Mouse (Mus musculus) hindbrain, embryonic 13.5 days (tissue): ENCODE measurements at regions not wholly inside any gene's neighbourhood (a gene's known extent, or its start where the extent isn't known, plus 50 kb on each side); places are given as distances from the start of the nearest gene placed in this dataset.
A peak's percentile ranks its signal among the peaks of the same experiment; 100 is the strongest.

Source experiments
- ATAC-seq: fragments of 200-750 bp; cut with Nextera tagmentation; 2 replicates; pipeline ENCODE4 v1.8.0; 2017; ENCODE audit warnings: moderate TSS enrichment; ENCODE audit not compliant: low FRiP score
- H3K27ac ChIP-seq: fragments of 300-500 bp; sonication (generic); 2 replicates; pipeline ENCODE4 v1.5.1; 2015; ENCODE audit warnings: inconsistent platforms, mild to moderate bottlenecking, moderate library complexity
- H3K27me3 ChIP-seq: fragments of 300-500 bp; sonication (generic); 2 replicates; pipeline ENCODE4 v1.6.1; 2015; ENCODE audit warnings: mild to moderate bottlenecking, inconsistent platforms
- H3K36me3 ChIP-seq: fragments of 300-500 bp; sonication (generic); 2 replicates; pipeline ENCODE4 v1.6.1; 2015; ENCODE audit warnings: mild to moderate bottlenecking, inconsistent platforms
- H3K4me1 ChIP-seq: fragments of 300-500 bp; sonication (generic); replicated peaks from 2 replicates; pipeline ENCODE4 v1.6.1; 2015; ENCODE audit warnings: inconsistent platforms
- H3K4me2 ChIP-seq: fragments of 300-500 bp; sonication (generic); 2 replicates; pipeline ENCODE4 v1.6.1; 2015; ENCODE audit warnings: inconsistent platforms, mild to moderate bottlenecking, moderate library complexity
- H3K4me3 ChIP-seq: fragments of 300-500 bp; sonication (generic); 2 replicates; pipeline ENCODE4 v1.5.1; 2015; ENCODE audit warnings: mild to moderate bottlenecking, inconsistent platforms
- H3K9ac ChIP-seq: fragments of 300-500 bp; sonication (generic); 2 replicates; pipeline ENCODE4 v1.6.1; 2015; ENCODE audit warnings: mild to moderate bottlenecking, inconsistent platforms
- H3K9me3 ChIP-seq: fragments of 300-500 bp; sonication (generic); 2 replicates; pipeline ENCODE4 v1.6.1; 2016; ENCODE audit warnings: inconsistent platforms
- WGBS: fragments of 180-500 bp; shearing (Covaris S2); methylation state at CpG from one replicate; pipeline ENCODE4 v1.1.7; 2015; 5-methylcytosine and 5-hydroxymethylcytosine counted together

DNA sequence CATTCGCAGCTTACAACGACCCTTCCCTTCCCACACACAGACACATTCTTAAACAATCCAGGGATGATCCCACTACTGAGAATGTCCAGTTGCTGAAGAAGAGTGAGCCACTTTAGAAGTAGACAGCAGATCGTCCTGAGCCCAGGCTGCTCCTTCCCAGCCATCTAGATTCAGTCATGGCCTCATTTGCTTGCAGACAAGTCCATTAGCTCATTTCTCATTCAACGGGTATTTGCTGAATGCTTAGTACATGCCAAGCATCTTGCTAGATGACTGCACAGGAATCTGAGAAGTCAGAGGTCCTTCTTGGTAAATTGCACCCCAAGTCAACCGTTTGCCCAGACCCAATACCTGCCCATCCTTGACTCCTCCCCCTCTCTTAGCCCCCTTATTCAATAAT lies 57.8 kb downstream of the Ier5 start:
- no peak overlapping the region for H3K9ac ChIP-seq
- WGBS = 64% methylated on average over 5 of the region's 5 CpGs
- H3K9me3 ChIP-seq = no peaks in the 10 kb centered on the region
- H3K27me3 ChIP-seq = no peaks in the 10 kb centered on the region
- no peak overlapping the region for H3K27ac ChIP-seq
- H3K4me3 ChIP-seq = no peak overlapping the region
- H3K4me2 ChIP-seq = no peak overlapping the region
- no peaks in the 10 kb centered on the region for H3K36me3 ChIP-seq
- H3K4me1 ChIP-seq = peaks cover 5% of the 10 kb centered on the region
- ATAC-seq = no peak

DNA sequence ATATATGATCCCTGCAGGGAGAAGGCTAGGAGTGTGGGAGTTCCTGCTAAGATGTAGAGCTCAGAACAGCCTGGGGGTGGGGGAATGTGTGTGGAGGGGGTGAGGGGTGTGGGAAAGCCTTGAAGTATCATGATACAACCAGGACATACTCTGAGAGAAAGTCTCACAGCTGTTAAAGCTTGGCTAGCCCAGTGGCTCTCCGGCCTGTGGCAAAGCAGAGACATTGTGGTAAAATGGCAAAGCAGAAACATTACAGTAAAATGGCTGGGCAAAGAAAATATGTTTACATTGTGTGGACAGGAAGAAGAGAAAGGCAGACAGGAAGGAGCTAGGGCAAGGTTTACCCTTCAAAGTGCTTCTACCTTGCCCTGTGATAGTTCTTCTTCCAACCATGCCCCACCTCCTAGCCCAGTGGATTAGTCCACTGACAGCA lies 58.5 kb downstream of the Ier5 start:
- H3K9me3 ChIP-seq = no peaks in the 10 kb centered on the region
- H3K4me2 ChIP-seq = no peak overlapping the region
- H3K4me3 ChIP-seq = no peak overlapping the region
- no peak for ATAC-seq
- no peaks in the 10 kb centered on the region for H3K27me3 ChIP-seq
- H3K4me1 ChIP-seq = peaks cover 5% of the 10 kb centered on the region
- H3K9ac ChIP-seq = no peak overlapping the region
- no peaks in the 10 kb centered on the region for H3K36me3 ChIP-seq
- 74% methylated on average over 1 of the region's 1 CpGs for WGBS
- H3K27ac ChIP-seq = 0 out of 2 replicates have a peak overlapping the region, but pooled peaks have one; percentile 35

DNA sequence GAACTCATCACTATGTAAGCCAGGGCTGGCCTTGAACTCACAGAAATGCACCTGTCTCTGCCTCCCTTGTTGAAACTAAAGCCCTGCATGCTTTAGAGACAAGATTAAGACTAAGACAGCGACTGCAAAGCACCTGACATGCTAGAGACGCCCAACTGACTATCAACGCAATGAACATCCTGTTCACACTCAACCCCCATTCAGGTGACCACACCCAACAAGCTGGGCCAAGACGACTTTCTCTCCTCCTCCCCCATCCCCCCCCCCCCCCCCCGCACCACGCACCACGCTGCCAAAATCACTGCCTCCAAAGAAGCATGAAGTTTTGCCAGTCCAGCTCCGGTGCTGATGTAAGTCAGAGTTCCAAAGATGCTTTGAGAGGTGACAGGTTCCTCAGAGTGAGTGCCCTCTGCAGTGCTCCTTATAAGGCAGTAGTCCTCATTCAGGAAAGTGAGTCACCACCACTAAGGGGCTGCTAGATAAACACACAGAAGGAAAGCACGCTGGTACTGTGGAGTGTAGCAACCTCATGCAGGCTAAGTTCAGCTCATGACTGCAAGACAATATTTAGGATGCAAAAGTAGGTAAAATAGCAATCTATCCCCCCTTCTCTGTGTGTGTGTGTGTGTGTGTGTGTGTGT lies 59.2 kb downstream of the Ier5 start:
- WGBS = 52% methylated on average over 7 of the region's 9 CpGs
- no peak overlapping the region for H3K4me2 ChIP-seq
- ATAC-seq = no peak
- H3K36me3 ChIP-seq = no peaks in the 10 kb centered on the region
- no peak overlapping the region for H3K9ac ChIP-seq
- H3K9me3 ChIP-seq = no peaks in the 10 kb centered on the region
- no peaks in the 10 kb centered on the region for H3K27me3 ChIP-seq
- peaks cover 5% of the 10 kb centered on the region for H3K4me1 ChIP-seq
- H3K4me3 ChIP-seq = no peak overlapping the region
- no peak overlapping the region for H3K27ac ChIP-seq

DNA sequence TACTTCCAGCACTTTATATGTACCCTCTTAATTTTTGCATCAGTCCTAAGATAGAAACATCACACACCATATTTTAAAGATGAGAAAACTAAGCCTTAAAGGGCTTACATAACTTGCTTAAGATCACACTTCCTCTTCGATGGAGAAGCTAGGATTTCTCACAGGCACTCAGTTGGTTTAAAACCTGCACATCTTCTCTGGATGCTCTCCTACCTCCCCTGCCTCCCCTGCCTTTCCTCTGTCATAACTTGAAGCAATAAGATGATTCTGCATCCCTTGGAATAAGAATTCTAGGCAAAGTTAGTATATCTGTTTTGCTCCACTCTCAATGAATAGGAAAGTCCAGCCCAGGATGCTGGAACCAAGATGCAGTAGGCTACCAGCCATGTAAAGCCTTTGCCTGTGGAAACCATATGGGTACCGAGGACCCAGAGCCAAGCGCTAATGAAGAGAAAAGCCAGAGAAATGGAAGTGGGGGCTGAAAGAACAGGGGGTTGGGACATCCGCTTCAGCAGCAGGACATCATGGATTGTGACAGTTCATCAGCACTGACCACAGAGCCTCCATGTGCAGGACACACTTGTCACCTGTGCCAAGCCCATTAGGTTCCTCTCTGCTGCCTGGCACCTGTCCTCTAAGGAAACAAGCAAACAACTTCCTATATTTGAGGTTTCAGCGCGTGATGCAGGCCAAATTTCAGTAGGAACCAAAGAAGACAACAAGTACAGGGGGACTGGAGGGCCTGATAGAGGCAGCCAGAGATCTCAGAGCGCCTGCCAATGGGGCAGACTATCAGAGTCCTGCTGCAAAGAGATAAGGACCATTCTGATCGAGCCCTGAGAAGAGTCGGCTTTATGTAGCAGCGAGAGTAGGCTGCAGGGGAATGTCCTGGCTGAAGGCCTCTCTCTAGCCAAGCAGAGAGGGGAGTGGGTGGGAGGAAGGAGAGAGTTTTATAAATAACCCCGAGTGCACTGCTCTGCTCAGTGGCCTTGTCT lies 60.5 kb downstream of the Ier5 start:
- H3K9me3 ChIP-seq = no peaks in the 10 kb centered on the region
- peaks cover 5% of the 10 kb centered on the region for H3K4me1 ChIP-seq
- H3K27ac ChIP-seq = no peak overlapping the region
- 76% methylated on average over 11 of the region's 11 CpGs for WGBS
- ATAC-seq = no peak
- H3K9ac ChIP-seq = no peak overlapping the region
- H3K4me3 ChIP-seq = no peak overlapping the region
- no peak overlapping the region for H3K4me2 ChIP-seq
- H3K36me3 ChIP-seq = no peaks in the 10 kb centered on the region
- no peaks in the 10 kb centered on the region for H3K27me3 ChIP-seq

DNA sequence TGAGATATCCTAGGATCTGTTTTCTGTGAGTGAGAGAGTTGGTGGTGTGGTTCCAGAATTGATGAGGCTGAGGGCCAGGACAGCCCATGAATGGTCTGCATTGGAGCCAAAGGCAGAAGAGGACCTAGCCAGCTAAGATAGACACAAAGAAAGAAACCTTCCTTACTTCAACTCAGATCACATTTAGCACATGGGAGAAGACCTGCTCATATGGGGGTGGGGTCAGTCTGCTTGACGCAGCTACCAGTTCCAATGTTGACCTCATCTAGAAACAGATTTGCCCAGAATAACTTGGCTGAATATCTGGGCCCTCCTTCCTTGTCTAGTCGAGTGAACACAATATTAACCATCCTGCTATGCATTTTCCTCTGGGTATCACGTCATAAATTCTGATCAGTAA lies 62.0 kb downstream of the Ier5 start:
- no peaks in the 10 kb centered on the region for H3K27me3 ChIP-seq
- H3K9me3 ChIP-seq = no peaks in the 10 kb centered on the region
- no peak overlapping the region for H3K4me2 ChIP-seq
- no peak overlapping the region for H3K4me3 ChIP-seq
- H3K4me1 ChIP-seq = peaks cover 5% of the 10 kb centered on the region
- 92% methylated on average over 3 of the region's 3 CpGs for WGBS
- no peak overlapping the region for H3K27ac ChIP-seq
- H3K9ac ChIP-seq = no peak overlapping the region
- H3K36me3 ChIP-seq = no peaks in the 10 kb centered on the region
- no peak for ATAC-seq

DNA sequence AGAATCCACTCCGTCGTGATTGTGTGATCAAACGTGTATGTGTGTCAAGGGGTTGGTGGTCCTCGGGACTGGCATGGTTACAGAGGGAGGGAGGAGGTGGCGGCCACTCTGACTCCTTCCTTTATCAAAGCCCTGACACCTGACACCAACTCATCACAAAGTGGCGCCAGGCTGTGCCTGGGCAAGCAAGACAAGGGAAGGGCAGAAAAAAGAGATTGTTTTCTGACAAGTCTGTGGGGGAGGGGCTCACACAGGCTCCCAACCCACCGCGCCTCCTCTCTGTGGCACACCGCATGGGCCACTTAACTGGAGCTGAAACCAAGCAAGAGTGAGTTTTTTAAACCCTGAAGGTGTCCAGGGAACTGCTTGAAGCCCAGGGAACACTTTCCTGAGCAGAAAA lies 68.5 kb downstream of the Ier5 start:
- 12% methylated on average over 9 of the region's 9 CpGs for WGBS
- no peak overlapping the region for H3K9ac ChIP-seq

DNA sequence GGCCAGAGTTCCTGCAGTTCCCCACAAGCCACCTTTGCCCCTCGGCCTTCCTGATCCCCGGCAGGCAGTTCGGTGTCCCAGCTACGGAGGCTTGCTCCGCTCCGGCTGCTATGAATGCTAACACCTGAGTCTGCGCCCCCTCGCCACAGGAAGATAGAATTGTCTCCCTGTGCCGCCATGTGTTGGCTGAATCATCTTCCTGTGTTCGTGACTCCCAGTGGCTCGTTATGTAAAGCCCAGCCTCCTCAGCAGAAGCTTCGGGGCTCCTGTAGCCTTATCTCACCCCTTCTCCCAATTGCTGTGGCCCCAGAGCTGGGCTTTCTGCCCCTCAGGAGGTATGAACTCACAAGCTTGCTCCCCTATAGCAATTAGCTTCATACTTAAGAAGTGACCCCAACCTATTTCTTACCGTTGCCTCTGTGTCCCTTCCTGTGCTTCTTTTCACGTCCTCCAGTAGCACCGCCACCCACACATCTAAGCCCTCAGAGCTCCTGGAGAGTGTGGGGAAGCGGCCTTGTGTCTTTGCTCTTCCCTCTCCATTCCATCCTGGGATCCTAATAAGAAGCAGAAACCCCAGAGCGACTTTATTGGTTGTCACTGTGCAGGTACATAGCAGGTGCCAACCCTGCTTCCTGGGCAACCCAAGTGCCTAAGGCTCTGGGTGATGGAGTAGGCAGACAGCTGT lies 70.1 kb downstream of the Ier5 start:
- peaks cover 5% of the 10 kb centered on the region; the same call in 1 of the 2 replicates for H3K27me3 ChIP-seq
- H3K27ac ChIP-seq = no peak overlapping the region
- no peak for ATAC-seq
- WGBS = 70% methylated on average over 17 of the region's 17 CpGs
- 0 out of 2 replicates have a peak overlapping the region, but pooled peaks have one; percentile 10 for H3K4me2 ChIP-seq
- no peak overlapping the region for H3K9ac ChIP-seq
- no peak overlapping the region for H3K4me3 ChIP-seq
- no peaks in the 10 kb centered on the region for H3K36me3 ChIP-seq
- H3K4me1 ChIP-seq = peaks cover 23% of the 10 kb centered on the region
- no peaks in the 10 kb centered on the region for H3K9me3 ChIP-seq

More for the DNA sequence above, 68.5 kb downstream of the Ier5 start:
- peaks cover 19% of the 10 kb centered on the region for H3K4me1 ChIP-seq
- H3K4me2 ChIP-seq = no peak overlapping the region
- no peak overlapping the region for H3K4me3 ChIP-seq
- H3K9me3 ChIP-seq = no peaks in the 10 kb centered on the region
- no peaks in the 10 kb centered on the region for H3K36me3 ChIP-seq
- H3K27ac ChIP-seq = no peak overlapping the region
- peaks cover 5% of the 10 kb centered on the region; the same call in 1 of the 2 replicates for H3K27me3 ChIP-seq
- ATAC-seq = no peak

DNA sequence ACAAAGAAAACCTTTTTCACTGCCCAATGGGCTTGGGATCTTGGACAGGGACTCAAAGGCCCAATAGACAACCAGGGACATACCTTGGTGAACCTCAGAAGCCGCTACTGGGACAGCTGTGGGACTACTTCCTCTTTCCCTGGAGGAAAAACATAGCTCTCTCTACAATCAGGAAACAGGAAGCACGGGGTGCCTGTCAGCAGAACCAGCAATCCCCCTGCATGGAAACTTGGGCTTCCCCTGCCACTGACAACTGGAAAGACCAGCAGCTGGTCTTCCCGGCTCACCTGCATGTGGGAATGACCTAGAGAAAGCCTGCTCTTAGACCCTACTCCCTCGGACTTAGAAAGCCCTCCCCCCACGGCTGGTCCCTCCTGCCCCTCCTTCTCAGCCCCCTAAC lies 70.7 kb downstream of the Ier5 start:
- no peaks in the 10 kb centered on the region for H3K36me3 ChIP-seq
- peaks cover 29% of the 10 kb centered on the region for H3K4me1 ChIP-seq
- WGBS = 55% methylated on average over 5 of the region's 5 CpGs
- no peaks in the 10 kb centered on the region for H3K9me3 ChIP-seq
- no peak overlapping the region for H3K27ac ChIP-seq
- peaks cover 5% of the 10 kb centered on the region; the same call in 1 of the 2 replicates for H3K27me3 ChIP-seq
- no peak for ATAC-seq
- no peak overlapping the region for H3K9ac ChIP-seq
- H3K4me2 ChIP-seq = 0 out of 2 replicates have a peak overlapping the region, but pooled peaks have one; percentile 10
- H3K4me3 ChIP-seq = no peak overlapping the region

DNA sequence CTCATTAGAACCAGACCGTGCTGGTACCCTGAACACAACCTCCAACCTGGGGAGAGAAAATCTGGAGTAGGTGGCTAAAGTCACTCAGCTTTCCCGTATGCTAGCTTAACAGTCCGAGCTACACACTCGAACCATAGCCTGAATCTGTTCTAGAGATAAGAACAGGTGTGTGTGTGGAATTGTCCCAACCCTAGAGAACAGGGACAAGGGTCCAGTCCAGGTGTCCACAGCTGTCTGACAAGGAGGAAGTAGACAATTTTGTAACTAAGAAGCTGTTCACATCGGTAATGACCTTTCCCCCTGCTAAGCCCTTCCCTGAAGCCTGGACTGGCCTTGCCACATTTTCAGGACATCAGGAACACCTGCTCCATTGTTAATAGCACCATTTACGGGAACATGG lies 71.3 kb downstream of the Ier5 start:
- no peak overlapping the region for H3K4me2 ChIP-seq
- WGBS = 86% methylated on average over 6 of the region's 6 CpGs

DNA sequence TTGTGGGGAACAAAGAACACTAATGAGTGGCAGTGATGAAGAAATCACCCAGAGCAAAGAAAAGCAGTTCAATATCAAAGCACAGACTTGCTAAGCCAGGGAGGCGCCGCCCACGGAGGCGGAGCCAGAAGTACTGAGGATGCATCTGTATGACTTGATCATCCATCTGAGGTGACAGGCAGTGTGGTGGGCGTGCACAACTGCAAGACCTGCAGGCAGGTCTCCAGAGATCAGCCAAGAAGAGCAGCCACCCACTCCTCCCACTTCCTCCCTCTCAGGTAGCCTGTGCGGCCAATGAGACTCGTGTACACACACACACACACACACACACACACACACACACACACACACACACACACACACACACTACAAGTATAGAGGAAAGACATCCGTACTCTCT lies 71.9 kb downstream of the Ier5 start:
- WGBS = 33% methylated on average over 6 of the region's 8 CpGs
- Histone ChIP-seq H3K36me3 (no peaks in the 10 kb centered on the region), H3K4me2 (no peak overlapping the region), H3K9me3 (no peaks in the 10 kb centered on the region), H3K27me3 (peaks cover 5% of the 10 kb centered on the region; the same call in 1 of the 2 replicates), H3K9ac (no peak overlapping the region), H3K27ac (no peak overlapping the region), H3K4me3 (no peak overlapping the region), H3K4me1 (peaks cover 37% of the 10 kb centered on the region)
- no peak for ATAC-seq

More for the DNA sequence above, 71.3 kb downstream of the Ier5 start:
- no peak overlapping the region for H3K9ac ChIP-seq
- ATAC-seq = no peak
- H3K27ac ChIP-seq = no peak overlapping the region
- H3K4me1 ChIP-seq = peaks cover 33% of the 10 kb centered on the region
- no peaks in the 10 kb centered on the region for H3K9me3 ChIP-seq
- H3K4me3 ChIP-seq = no peak overlapping the region
- no peaks in the 10 kb centered on the region for H3K36me3 ChIP-seq
- peaks cover 5% of the 10 kb centered on the region; the same call in 1 of the 2 replicates for H3K27me3 ChIP-seq

DNA sequence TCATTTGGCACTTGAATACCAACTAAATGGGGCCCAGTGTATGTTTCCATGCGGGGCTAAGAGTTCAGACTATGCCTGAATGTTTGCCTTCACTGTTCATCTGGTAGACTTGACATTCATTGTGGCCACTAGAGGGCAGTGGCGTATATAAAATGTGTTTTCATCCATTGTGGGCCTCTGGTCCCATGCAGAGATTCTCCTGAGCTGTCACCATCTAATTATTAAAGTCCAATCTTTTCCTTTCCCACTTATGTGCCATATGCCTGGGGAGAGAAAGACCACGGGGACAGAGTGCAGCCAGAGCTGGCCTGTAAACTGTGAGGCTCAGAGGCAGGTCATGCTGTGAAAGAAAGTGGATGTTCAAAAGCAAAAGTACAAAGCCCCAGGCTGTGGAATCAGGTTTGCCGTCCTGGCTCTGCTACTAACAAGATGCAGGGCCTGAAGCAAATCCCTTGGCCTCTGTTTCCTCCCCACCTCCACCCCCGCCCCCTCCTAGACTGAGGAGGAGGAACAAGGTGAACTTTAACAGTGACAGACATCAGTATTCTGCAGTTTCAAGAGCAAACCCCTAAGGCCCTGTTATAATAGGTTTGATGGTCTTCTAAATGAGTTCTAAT lies 73.5 kb downstream of the Ier5 start:
- H3K27me3 ChIP-seq = peaks cover 5% of the 10 kb centered on the region; the same call in 1 of the 2 replicates
- WGBS = 12% methylated on average over 5 of the region's 5 CpGs
- no peak overlapping the region for H3K4me3 ChIP-seq
- no peak overlapping the region for H3K4me2 ChIP-seq
- no peak overlapping the region for H3K27ac ChIP-seq
- H3K9ac ChIP-seq = no peak overlapping the region
- peak; percentile 54 for ATAC-seq
- no peaks in the 10 kb centered on the region for H3K36me3 ChIP-seq
- H3K9me3 ChIP-seq = no peaks in the 10 kb centered on the region
- H3K4me1 ChIP-seq = peaks cover 37% of the 10 kb centered on the region
